Mouse (Mus musculus) CD4-positive helper T cell, adult 2 months (primary cell): ENCODE measurements around the gene Vsnl1.

ENCODE experiments used
- DNase-seq: peaks from one replicate; pipeline ENCODE4 v3.0.0-alpha.2; 2012; ENCODE audit warnings: low read depth, missing footprints, low spot score

The Vsnl1 gene

DNA sequence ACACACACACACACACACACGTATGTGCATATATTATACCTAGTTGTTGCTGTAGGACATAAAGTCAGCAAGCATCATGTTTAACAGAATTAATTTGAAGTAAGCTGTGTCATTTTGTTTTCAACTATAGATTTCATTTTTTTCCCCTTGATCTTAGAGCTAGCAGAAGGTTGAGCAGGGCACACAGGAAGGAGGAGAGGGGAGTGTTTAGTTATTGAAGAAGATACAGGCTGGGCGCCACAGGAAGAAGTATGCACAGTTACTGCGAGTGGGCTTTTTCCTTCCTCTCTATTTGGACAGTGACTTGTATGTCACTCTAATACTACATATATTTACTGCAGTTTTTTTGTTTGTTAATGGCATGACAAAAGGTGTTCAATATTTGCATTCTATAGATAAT is 156.5 kb downstream of the Vsnl1 start:
- peak; percentile 33 for DNase-seq

DNA sequence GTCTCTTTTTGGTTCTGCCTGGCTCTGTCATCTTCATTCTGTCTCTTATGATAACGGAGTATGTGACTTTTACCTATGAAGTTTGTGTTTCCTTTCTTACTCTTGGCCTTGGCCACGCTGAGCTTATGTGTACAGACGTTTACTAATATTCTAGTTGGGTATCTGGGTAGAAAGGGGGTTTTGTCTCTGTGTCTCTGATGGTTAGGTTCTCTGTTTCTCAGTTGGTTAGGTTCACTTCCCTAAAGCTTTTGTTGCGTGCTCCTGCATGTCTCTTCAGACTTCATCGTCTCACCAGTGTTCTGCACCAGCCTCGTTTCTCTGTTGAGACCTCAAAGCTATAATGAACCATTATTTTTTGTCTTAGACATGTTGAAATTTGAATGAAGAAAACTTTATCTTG is 159.2 kb downstream of the Vsnl1 start:
- no peak for DNase-seq

DNA sequence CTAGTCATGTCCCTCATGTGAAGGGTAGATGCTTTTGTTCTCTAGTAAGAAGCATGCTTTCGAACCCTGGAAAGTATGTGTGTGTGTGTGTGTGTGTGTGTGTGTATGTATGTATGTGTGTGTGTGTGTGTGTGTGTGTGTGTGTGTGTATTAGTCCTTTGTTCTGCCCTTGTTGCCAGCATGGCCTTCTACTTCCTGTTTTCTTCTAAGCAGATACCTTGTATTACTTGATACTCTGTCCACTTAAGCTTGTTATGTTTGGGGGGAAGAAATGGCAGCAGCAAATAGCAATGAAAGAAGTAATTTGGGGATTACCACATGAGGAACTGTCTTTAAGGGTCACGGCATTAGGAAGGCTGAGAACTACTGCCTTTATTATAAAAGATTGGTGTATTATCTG is 159.8 kb downstream of the Vsnl1 start:
- DNase-seq, result no peak
